Mouse (Mus musculus): ENCODE results near the gene Dync1li1. TPM values are rescaled to one million over a fixed set of nuclear protein-coding genes. Genes with fewer than 3 reads are reported as not detected.

Dync1li1 gene
- total and polyA plus RNA-seq, 3 experiments, result 35.2 to 40.0 TPM; not detected in 1

DNA sequence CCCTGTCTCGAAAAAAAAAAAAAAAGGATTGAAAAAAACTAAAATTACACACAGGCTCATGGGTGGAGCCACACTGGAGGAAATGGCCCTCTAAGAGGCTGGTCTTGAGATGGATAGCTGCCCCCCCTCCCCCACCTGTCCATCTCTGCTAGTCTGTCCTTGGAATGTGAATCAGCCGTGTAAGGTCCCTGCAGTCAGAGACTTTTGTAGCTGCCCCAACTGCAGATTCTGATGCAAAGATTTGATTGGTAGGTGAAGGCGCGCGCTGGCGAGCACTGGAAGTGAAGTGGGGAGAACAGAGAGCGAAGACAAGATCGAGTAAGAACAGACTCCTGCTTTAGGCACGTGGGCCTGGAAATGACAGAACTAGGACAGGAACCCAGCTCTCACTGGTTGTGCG lies 21.7 kb upstream of the Dync1li1 start:
- H3K27me3 ChIP-seq (ENCODE audit: control insufficient read depth in 1 of 2, insufficient read depth in 2 of 2, low read length in 2 of 2), result 0 out of 4 replicates have a peak, but pooled peaks cover 0 to 2% of the 10 kb centered on the region in 2 experiments
- H3K4me3 ChIP-seq (ENCODE audit: control insufficient read depth in 1 of 2, insufficient read depth in 1 of 2, low read depth in 2 of 2, low read length in 2 of 2), result no peak overlapping the region
- H3K4me1 ChIP-seq (ENCODE audit: control insufficient read depth in 1 of 2, insufficient read depth in 2 of 2, low read length in 2 of 2), result no peaks in the 10 kb centered on the region
- DNase-seq (ENCODE audit: low read depth, low spot score), result no peak
- H3K9me3 ChIP-seq (replicated peaks; ENCODE audit: insufficient read depth, low read length), result no peaks in the 10 kb centered on the region
- no peaks in the 10 kb centered on the region for H3K79me2 ChIP-seq (ENCODE audit: control insufficient read depth, insufficient read depth, low read length, poor library complexity)
- no peak overlapping the region for H3K27ac ChIP-seq (ENCODE audit: control insufficient read depth, low read depth, low read length)
- H3K9ac ChIP-seq (ENCODE audit: control insufficient read depth, low read depth, low read length, poor library complexity, severe bottlenecking), result no peak overlapping the region
- H3K36me3 ChIP-seq (ENCODE audit: control insufficient read depth in 1 of 2, insufficient read depth in 2 of 2, low read length in 2 of 2), result no peaks in the 10 kb centered on the region
- TF ChIP-seq HCFC1 (IDR thresholded peaks at IDR 0.05; ENCODE audit: low read depth, low read length) (no peak), MAZ (IDR thresholded peaks at IDR 0.05; ENCODE audit: low read depth, low read length) (no peak), TAL1 (IDR thresholded peaks at IDR 0.05; ENCODE audit: low read length) (no peak), NELFE (IDR thresholded peaks at IDR 0.05; ENCODE audit: low read depth, low read length) (no peak), POLR2A (IDR thresholded peaks at IDR 0.05; ENCODE audit: control insufficient read depth in 1 of 2, insufficient read depth in 1 of 2, low read depth in 1 of 2, low read length in 2 of 2, poor library complexity in 1 of 2) (no peak)

DNA sequence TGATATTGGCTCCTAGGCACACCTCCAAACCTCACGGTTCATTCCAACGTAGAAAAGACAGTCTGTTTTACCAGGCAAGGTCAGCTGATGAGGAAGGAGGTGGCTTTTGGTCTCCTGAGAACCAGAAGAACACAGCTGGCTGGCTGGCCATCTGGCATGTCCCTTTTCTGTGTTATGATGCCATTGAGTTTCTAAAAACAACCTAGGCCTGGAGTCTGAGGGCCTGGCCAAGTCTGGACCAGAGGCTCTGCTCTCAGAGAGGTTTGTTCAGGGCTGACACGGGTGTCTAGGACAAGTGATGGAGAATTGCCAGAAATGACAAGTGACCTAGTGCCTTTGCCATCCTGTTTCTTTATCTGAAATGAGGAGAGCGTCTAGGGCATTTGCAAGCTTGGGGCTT lies 20.5 kb upstream of the Dync1li1 start:
- Histone ChIP-seq H3K4me1 (ENCODE audit: control insufficient read depth in 1 of 2, insufficient read depth in 2 of 2, low read length in 2 of 2) (no peaks in the 10 kb centered on the region), H3K36me3 (ENCODE audit: control insufficient read depth in 1 of 2, insufficient read depth in 2 of 2, low read length in 2 of 2) (no peaks in the 10 kb centered on the region), H3K9me3 (replicated peaks; ENCODE audit: insufficient read depth, low read length) (no peaks in the 10 kb centered on the region), H3K4me3 (ENCODE audit: control insufficient read depth in 1 of 2, insufficient read depth in 1 of 2, low read depth in 2 of 2, low read length in 2 of 2) (no peak overlapping the region), H3K27me3 (ENCODE audit: control insufficient read depth in 1 of 2, insufficient read depth in 2 of 2, low read length in 2 of 2) (0 out of 4 replicates have a peak, but pooled peaks cover 0 to 2% of the 10 kb centered on the region in 2 experiments), H3K27ac (ENCODE audit: control insufficient read depth, low read depth, low read length) (no peak overlapping the region), H3K9ac (ENCODE audit: control insufficient read depth, low read depth, low read length, poor library complexity, severe bottlenecking) (no peak overlapping the region), H3K79me2 (ENCODE audit: control insufficient read depth, insufficient read depth, low read length, poor library complexity) (no peaks in the 10 kb centered on the region)
- TF ChIP-seq USF2 (IDR thresholded peaks at IDR 0.05; ENCODE audit: borderline replicate concordance in 1 of 2, insufficient read depth in 1 of 2, low read depth in 1 of 2, low read length in 2 of 2), result no peak
- no peak for TF ChIP-seq EP300 (IDR thresholded peaks at IDR 0.05; ENCODE audit: low read depth in 1 of 2, low read length in 2 of 2)
- DNase-seq (ENCODE audit: low read depth, low spot score), result no peak

DNA sequence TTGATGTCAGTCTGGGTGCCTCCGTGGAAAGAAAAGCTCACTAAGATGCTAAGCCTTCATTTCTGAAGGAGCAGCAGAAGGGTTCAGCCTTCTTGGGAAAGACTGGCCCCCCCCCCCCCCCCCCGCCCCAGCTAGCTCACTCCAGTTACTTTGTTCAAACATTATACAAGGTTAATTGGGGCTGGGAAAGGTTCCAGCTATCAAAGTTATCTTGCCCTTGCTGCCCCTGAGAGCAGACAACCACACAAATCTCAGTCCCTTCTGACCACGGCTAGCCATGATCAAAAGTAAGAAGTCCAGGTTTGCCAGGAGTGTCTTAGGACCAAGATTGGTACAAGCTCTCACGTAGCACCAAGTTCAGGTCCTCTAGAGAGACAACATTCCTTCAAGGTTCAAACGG lies 19.6 kb upstream of the Dync1li1 start:
- no peak for DNase-seq (ENCODE audit: low read depth, low spot score)
- no peak overlapping the region for H3K27ac ChIP-seq (ENCODE audit: control insufficient read depth, low read depth, low read length)
- no peaks in the 10 kb centered on the region for H3K9me3 ChIP-seq (replicated peaks; ENCODE audit: insufficient read depth, low read length)
- no peak overlapping the region for H3K4me3 ChIP-seq (ENCODE audit: control insufficient read depth in 1 of 2, insufficient read depth in 1 of 2, low read depth in 2 of 2, low read length in 2 of 2)
- no peak overlapping the region for H3K9ac ChIP-seq (ENCODE audit: control insufficient read depth, low read depth, low read length, poor library complexity, severe bottlenecking)
- no peaks in the 10 kb centered on the region for H3K36me3 ChIP-seq (ENCODE audit: control insufficient read depth in 1 of 2, insufficient read depth in 2 of 2, low read length in 2 of 2)
- 0 out of 4 replicates have a peak, but pooled peaks cover 0 to under 1% of the 10 kb centered on the region in 2 experiments for H3K27me3 ChIP-seq (ENCODE audit: control insufficient read depth in 1 of 2, insufficient read depth in 2 of 2, low read length in 2 of 2)
- TF ChIP-seq MAX (IDR thresholded peaks at IDR 0.05; ENCODE audit: low read length) (no peak), RAD21 (IDR thresholded peaks at IDR 0.05; ENCODE audit: low read depth, low read length) (no peak), E2F4 (IDR thresholded peaks at IDR 0.05; ENCODE audit: borderline replicate concordance, low read depth, low read length) (no peak), USF1 (IDR thresholded peaks at IDR 0.05; ENCODE audit: low read depth, low read length) (no peak), MAFK (IDR thresholded peaks at IDR 0.05; ENCODE audit: borderline replicate concordance, low read depth, low read length) (no peak), POLR2AphosphoS2 (IDR thresholded peaks at IDR 0.05; ENCODE audit: low read length) (no peak), NELFE (IDR thresholded peaks at IDR 0.05; ENCODE audit: low read depth, low read length) (no peak), ZC3H11A (IDR thresholded peaks at IDR 0.05; ENCODE audit: low read depth, low read length) (no peak), MYC (IDR thresholded peaks at IDR 0.05; ENCODE audit: low read depth, low read length) (no peak), POLR2AphosphoS5 (IDR thresholded peaks at IDR 0.05; ENCODE audit: borderline replicate concordance, low read depth, low read length) (no peak), ETS1 (IDR thresholded peaks at IDR 0.05; ENCODE audit: low read depth, low read length) (no peak), CHD2 (IDR thresholded peaks at IDR 0.05; ENCODE audit: low read length) (no peak), CHD1 (IDR thresholded peaks at IDR 0.05; ENCODE audit: low read depth, low read length) (no peak), ELF1 (IDR thresholded peaks at IDR 0.05; ENCODE audit: low read depth, low read length) (no peak), MYB (IDR thresholded peaks at IDR 0.05; ENCODE audit: low read depth, low read length) (no peak), USF2 (IDR thresholded peaks at IDR 0.05; ENCODE audit: borderline replicate concordance in 1 of 2, insufficient read depth in 1 of 2, low read depth in 1 of 2, low read length in 2 of 2) (no peak), TBP (IDR thresholded peaks at IDR 0.05; ENCODE audit: low read depth, low read length) (no peak), UBTF (IDR thresholded peaks at IDR 0.05; ENCODE audit: borderline replicate concordance, insufficient read depth, low read depth, low read length) (no peak), EP300 (IDR thresholded peaks at IDR 0.05; ENCODE audit: low read depth in 1 of 2, low read length in 2 of 2) (no peak)
- no peaks in the 10 kb centered on the region for H3K79me2 ChIP-seq (ENCODE audit: control insufficient read depth, insufficient read depth, low read length, poor library complexity)
- no peaks in the 10 kb centered on the region for H3K4me1 ChIP-seq (ENCODE audit: control insufficient read depth in 1 of 2, insufficient read depth in 2 of 2, low read length in 2 of 2)

Measured in MEL (cell line).